Mouse (Mus musculus) thymus, adult 2 months (tissue): ENCODE results near the gene Itpkb. TPM values are rescaled to one million over a fixed set of nuclear protein-coding genes. Genes with fewer than 3 reads are reported as not detected.

ENCODE experiments used
- DNase-seq: peaks from one replicate; pipeline ENCODE4 v3.0.0; 2021
- H3K27ac ChIP-seq: fragments of 200-500 bp; 2 replicates; pipeline ENCODE4 v1.5.1; 2012; ENCODE audit warnings: low read length, control low read depth; ENCODE audit not compliant: control insufficient read depth, insufficient read depth
- H3K27me3 ChIP-seq: fragments of 200-500 bp; 2 replicates; pipeline ENCODE4 v1.6.1; 2012; ENCODE audit warnings: mild to moderate bottlenecking, low read length, moderate library complexity, mixed read lengths; ENCODE audit not compliant: control insufficient read depth, insufficient read depth
- H3K36me3 ChIP-seq: fragments of 200-500 bp; 2 replicates; pipeline ENCODE4 v1.6.1; 2012; ENCODE audit warnings: mild to moderate bottlenecking, low read length, moderate library complexity; ENCODE audit not compliant: control insufficient read depth, insufficient read depth
- H3K4me1 ChIP-seq: fragments of 200-500 bp; replicated peaks from 2 replicates; pipeline ENCODE4 v1.6.1; 2012; ENCODE audit warnings: low read length; ENCODE audit not compliant: control insufficient read depth, insufficient read depth
- H3K4me3 ChIP-seq: fragments of 200-500 bp; 2 replicates; pipeline ENCODE4 v1.5.1; 2012; ENCODE audit warnings: mild to moderate bottlenecking, low read length, control low read depth, moderate library complexity; ENCODE audit not compliant: control insufficient read depth, insufficient read depth
- CTCF ChIP-seq: fragments of 200-500 bp; IDR thresholded peaks from 2 replicates; pipeline ENCODE4 v1.5.1; 2012; ENCODE audit warnings: mild to moderate bottlenecking, control low read depth, low read length, moderate library complexity, borderline replicate concordance; ENCODE audit not compliant: control insufficient read depth, poor library complexity, insufficient read depth; ENCODE audit errors: extremely low read depth
- POLR2A ChIP-seq: fragments of 200-500 bp; IDR thresholded peaks from 2 replicates; pipeline ENCODE4 v1.6.1; 2012; ENCODE audit warnings: mild to moderate bottlenecking, low read length, control low read depth, moderate library complexity; ENCODE audit not compliant: control insufficient read depth, poor library complexity, insufficient read depth; ENCODE audit errors: extremely low read depth
- WGBS: fragments of 180-500 bp; shearing (Covaris S2); methylation state at CpG from one replicate; pipeline ENCODE4 v1.1.7; 2018; 5-methylcytosine and 5-hydroxymethylcytosine counted together
- polyA plus RNA-seq: library from polyadenylated mRNA; depleted of rRNA; stranded (reverse); fragments of >200 nt; gene quantifications from 2 replicates; pipeline ENCODE4 v1.2.3, GENCODE M21; 2012

The Itpkb gene
- polyA plus RNA-seq, 1 experiment, result 69.0 TPM

GRCm38 (mm10) chr1:180428101-180428712 lies 97.9 kb downstream of the Itpkb start:
- H3K27ac ChIP-seq, result no peak overlapping the region
- whole genome bisulfite sequencing, result 13% methylated on average over 9 of the region's 9 CpGs
- H3K36me3 ChIP-seq, result peaks cover 7% of the 10 kb centered on the region; the same call in 1 of the 2 replicates
- DNase-seq, result peak; percentile 66
- H3K4me1 ChIP-seq, result peaks cover 8% of the 10 kb centered on the region
- no peaks in the 10 kb centered on the region for H3K27me3 ChIP-seq
- TF ChIP-seq CTCF (no peak; the same call in 1 of the 2 replicates), POLR2A (no peak)
- H3K4me3 ChIP-seq, result no peak overlapping the region

GRCm38 (mm10) chr1:180428871-180429270 lies 98.6 kb downstream of the Itpkb start:
- Histone ChIP-seq H3K27me3 (no peaks in the 10 kb centered on the region), H3K4me1 (peaks cover 5% of the 10 kb centered on the region; the same call in 1 of the 2 replicates), H3K4me3 (no peak overlapping the region), H3K27ac (no peak overlapping the region), H3K36me3 (peaks cover 3% of the 10 kb centered on the region; the same call in 1 of the 2 replicates)
- no peak for DNase-seq
- 65% methylated on average over 8 of the region's 8 CpGs for WGBS
- TF ChIP-seq CTCF (no peak), POLR2A (no peak)

GRCm38 (mm10) chr1:180429819-180430218 lies 99.5 kb downstream of the Itpkb start:
- H3K4me3 ChIP-seq, result no peak overlapping the region
- no peaks in the 10 kb centered on the region for H3K36me3 ChIP-seq
- peaks cover 5% of the 10 kb centered on the region; the same call in 1 of the 2 replicates for H3K4me1 ChIP-seq
- H3K27me3 ChIP-seq, result no peaks in the 10 kb centered on the region
- TF ChIP-seq CTCF (no peak), POLR2A (no peak)
- no peak overlapping the region for H3K27ac ChIP-seq
- DNase-seq, result no peak
- WGBS, result 90% methylated on average over 5 of the region's 5 CpGs

- H3K4me1 ChIP-seq, result peaks cover 5% of the 10 kb centered on the region; the same call in 1 of the 2 replicates
- no peaks in the 10 kb centered on the region for H3K36me3 ChIP-seq
- DNase-seq, result peak; percentile 80
- no peaks in the 10 kb centered on the region for H3K27me3 ChIP-seq
- WGBS, result 4% methylated on average over 12 of the region's 12 CpGs
- H3K27ac ChIP-seq, result no peak overlapping the region
- no peak for TF ChIP-seq CTCF
- TF ChIP-seq POLR2A, result no peak
- no peak overlapping the region for H3K4me3 ChIP-seq
Observed at GRCm38 (mm10) chr1:180431833-180432232, 101.5 kb downstream of the Itpkb start.

GRCm38 (mm10) chr1:180433098-180433538 lies 102.8 kb downstream of the Itpkb start:
- Histone ChIP-seq H3K27me3 (no peaks in the 10 kb centered on the region), H3K4me3 (no peak overlapping the region), H3K36me3 (no peaks in the 10 kb centered on the region), H3K27ac (no peak overlapping the region), H3K4me1 (peaks cover 5% of the 10 kb centered on the region; the same call in 1 of the 2 replicates)
- TF ChIP-seq POLR2A (no peak), CTCF (no peak)
- WGBS, result 38% methylated on average over 16 of the region's 16 CpGs
- no peak for DNase-seq

GRCm38 (mm10) chr1:180433796-180434566 lies 103.7 kb downstream of the Itpkb start:
- H3K27ac ChIP-seq, result no peak overlapping the region
- H3K4me3 ChIP-seq, result no peak overlapping the region
- DNase-seq, result no peak
- 42% methylated on average over 7 of the region's 7 CpGs for WGBS
- H3K27me3 ChIP-seq, result no peaks in the 10 kb centered on the region
- TF ChIP-seq CTCF (no peak), POLR2A (no peak)
- H3K36me3 ChIP-seq, result no peaks in the 10 kb centered on the region
- H3K4me1 ChIP-seq, result peaks cover 5% of the 10 kb centered on the region; the same call in 1 of the 2 replicates
